ENCODE assay signal across 8 mouse cellular contexts in genomic region chr16:92605606-92606490, GRCm38 (mm10).
DNase-seq lines count a peak whose midpoint lies in the region; ATAC-seq and TF ChIP-seq lines count a peak whose summit lies in the region.

No protein-coding gene starts in this region.

- no peak for TF ChIP-seq CTCF in lung, embryonic 14.5 days (IDR thresholded peaks at IDR 0.05; ENCODE audit: low read depth)

- H3K4me3 ChIP-seq in lung, embryonic 14.5 days (ENCODE audit: low read depth, low read length), result peak overlapping the region; percentile 39
- H3K4me3 ChIP-seq in forebrain, embryonic 14.5 days (ENCODE audit: low read depth, low read length), result peak overlapping the region; percentile 33
- peak overlapping the region; percentile 42 for H3K4me3 ChIP-seq in limb, embryonic 12.5 days (replicated peaks)
- H3K4me3 ChIP-seq in neural tube, embryonic 14.5 days (ENCODE audit: low read depth, low read length), result peak overlapping the region; percentile 37

- 14% methylated on average over 64 of the region's 64 CpGs for WGBS in lung, embryonic 14.5 days
- WGBS in forebrain, embryonic 14.5 days, result 8% methylated on average over 63 of the region's 64 CpGs
- WGBS in limb, embryonic 12.5 days, result 9% methylated on average over 60 of the region's 64 CpGs
- 7% methylated on average over 56 of the region's 64 CpGs for WGBS in neural tube, embryonic 14.5 days

- peak; percentile 61 for DNase-seq in lung, embryonic 14.5 days
- DNase-seq in lung, postnatal 14 days, result no peak
- DNase-seq in forebrain, embryonic 14.5 days (ENCODE audit: low spot score), result no peak
- no peak for DNase-seq in Muller cell, postnatal 12 days (ENCODE audit: inconsistent ontology term)
- no peak for DNase-seq in spleen, postnatal 10 days (ENCODE audit: low spot score in 2 of 2)
- DNase-seq in adrenal gland, adult 18-20 months (ENCODE audit: low spot score in 2 of 2), result no peak

- H3K9me3 ChIP-seq in lung, embryonic 14.5 days (ENCODE audit: low read depth, low read length), result no peaks in the 10 kb centered on the region
- no peaks in the 10 kb centered on the region for H3K9me3 ChIP-seq in forebrain, embryonic 14.5 days (replicated peaks; ENCODE audit: control insufficient read depth, low read length)
- H3K9me3 ChIP-seq in limb, embryonic 12.5 days, result no peaks in the 10 kb centered on the region
- no peaks in the 10 kb centered on the region for H3K9me3 ChIP-seq in neural tube, embryonic 14.5 days (ENCODE audit: control insufficient read depth, low read length)

- H3K27me3 ChIP-seq in lung, embryonic 14.5 days (ENCODE audit: insufficient read depth, low read length), result no peaks in the 10 kb centered on the region
- H3K27me3 ChIP-seq in forebrain, embryonic 14.5 days (replicated peaks; ENCODE audit: control insufficient read depth, insufficient read depth, low read length), result peaks cover 43% of the 10 kb centered on the region; the same call in 1 of the 2 replicates
- H3K27me3 ChIP-seq in limb, embryonic 12.5 days, result peaks cover 21% of the 10 kb centered on the region
- H3K27me3 ChIP-seq in neural tube, embryonic 14.5 days (ENCODE audit: control insufficient read depth, insufficient read depth, low read length), result no peaks in the 10 kb centered on the region; the same call in 1 of the 2 replicates

- no peaks in the 10 kb centered on the region for H3K4me1 ChIP-seq in lung, embryonic 14.5 days (ENCODE audit: insufficient read depth)
- peaks cover 21% of the 10 kb centered on the region for H3K4me1 ChIP-seq in forebrain, embryonic 14.5 days (ENCODE audit: control insufficient read depth, insufficient read depth, low read length)
- peaks cover 44% of the 10 kb centered on the region for H3K4me1 ChIP-seq in limb, embryonic 12.5 days (replicated peaks)
- no peaks in the 10 kb centered on the region for H3K4me1 ChIP-seq in neural tube, embryonic 14.5 days (ENCODE audit: control insufficient read depth, insufficient read depth, low read length)

- ATAC-seq in lung, embryonic 14.5 days (ENCODE audit: insufficient read depth), result peak; percentile 66
- peak; percentile 37 for ATAC-seq in forebrain, embryonic 14.5 days
- peak; percentile 65 for ATAC-seq in limb, embryonic 12.5 days (ENCODE audit: insufficient number of reproducible peaks, insufficient read depth, low FRiP score, low TSS enrichment, low read depth)
- ATAC-seq in neural tube, embryonic 14.5 days (ENCODE audit: low read depth), result peak; percentile 68

- H3K36me3 ChIP-seq in lung, embryonic 14.5 days (ENCODE audit: insufficient read depth), result no peaks in the 10 kb centered on the region
- H3K36me3 ChIP-seq in forebrain, embryonic 14.5 days (ENCODE audit: control insufficient read depth, insufficient read depth, low read length), result no peaks in the 10 kb centered on the region
- H3K36me3 ChIP-seq in limb, embryonic 12.5 days, result no peaks in the 10 kb centered on the region
- no peaks in the 10 kb centered on the region for H3K36me3 ChIP-seq in neural tube, embryonic 14.5 days (ENCODE audit: control insufficient read depth, insufficient read depth, low read length)

- peak overlapping the region; percentile 49 for H3K9ac ChIP-seq in lung, embryonic 14.5 days
- H3K9ac ChIP-seq in forebrain, embryonic 14.5 days (ENCODE audit: low read length), result peak overlapping the region; percentile 54
- H3K9ac ChIP-seq in limb, embryonic 12.5 days (replicated peaks), result peak overlapping the region; percentile 59
- peak overlapping the region; percentile 34; the same call in 1 of the 2 replicates for H3K9ac ChIP-seq in neural tube, embryonic 14.5 days (replicated peaks; ENCODE audit: low read depth, low read length)

- H3K4me2 ChIP-seq in lung, embryonic 14.5 days, result peak overlapping the region; percentile 73
- peak overlapping the region; percentile 55 for H3K4me2 ChIP-seq in forebrain, embryonic 14.5 days (ENCODE audit: low read length)
- H3K4me2 ChIP-seq in limb, embryonic 12.5 days, result peak overlapping the region; percentile 67
- H3K4me2 ChIP-seq in neural tube, embryonic 14.5 days (ENCODE audit: low read depth, low read length), result peak overlapping the region; percentile 59

- no peak overlapping the region for H3K27ac ChIP-seq in lung, embryonic 14.5 days (ENCODE audit: low read depth)
- H3K27ac ChIP-seq in forebrain, embryonic 14.5 days (ENCODE audit: low read depth, low read length), result no peak overlapping the region
- no peak overlapping the region for H3K27ac ChIP-seq in limb, embryonic 12.5 days
- no peak overlapping the region for H3K27ac ChIP-seq in neural tube, embryonic 14.5 days (ENCODE audit: low read depth, low read length)
